Mouse (Mus musculus) retina, adult 2 months (tissue): ENCODE data around the gene Fbll1.
A peak's percentile ranks its signal among the peaks of the same experiment; 100 is the strongest.

Source experiments
- DNase-seq: peaks from one replicate; pipeline ENCODE4 v3.0.0-alpha.2; 2012; ENCODE audit warnings: low read depth, low spot score

The Fbll1 gene

DNA sequence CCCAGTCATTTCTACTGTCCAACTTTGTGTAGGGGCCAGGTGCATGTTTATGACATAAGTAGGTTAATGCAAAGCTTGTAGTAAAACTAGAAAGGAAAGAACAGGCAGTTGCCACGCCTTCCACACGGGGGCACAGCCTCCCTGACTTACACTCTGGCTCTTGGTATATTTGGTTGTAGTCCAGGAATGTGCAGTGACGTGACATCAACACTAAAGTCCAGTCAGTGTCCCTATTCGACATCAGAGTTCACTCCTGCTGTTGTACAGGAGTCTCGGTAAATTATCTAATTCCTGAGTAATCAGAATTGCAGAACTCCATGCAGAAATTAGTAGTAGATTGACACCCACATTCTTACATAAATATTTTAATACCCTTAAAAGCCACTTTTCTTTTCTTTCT, 15.6 kb downstream of the Fbll1 start:
- no peak for DNase-seq

GRCm38 (mm10) chr11:35782444-35782843, 16.2 kb downstream of the Fbll1 start:
- DNase-seq, result no peak

DNA sequence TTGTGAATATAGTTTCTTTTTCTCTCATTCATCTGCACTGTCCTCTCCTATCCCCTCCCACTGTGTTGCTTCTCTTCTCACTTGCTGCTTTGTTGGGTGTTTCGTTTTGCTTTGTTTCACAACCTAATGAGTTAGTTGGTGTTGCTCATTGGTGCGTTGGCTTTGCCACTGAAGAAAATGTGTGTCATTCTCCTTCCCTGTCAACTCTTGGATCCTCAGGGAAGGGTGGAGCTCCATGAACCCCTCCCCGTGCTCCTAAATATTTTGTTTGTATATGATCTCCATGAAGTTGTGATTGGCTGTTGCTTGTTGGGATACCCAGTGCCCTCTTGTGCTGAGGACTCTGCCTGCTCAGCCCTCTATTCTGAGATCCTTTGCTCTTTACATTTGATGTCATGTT, 18.3 kb downstream of the Fbll1 start:
- DNase-seq, result no peak

- no peak for DNase-seq
Measured at GRCm38 (mm10) chr11:35776452-35776851, 22.2 kb downstream of the Fbll1 start.

GRCm38 (mm10) chr11:35775606-35776005, 23.1 kb downstream of the Fbll1 start:
- DNase-seq, result no peak

GRCm38 (mm10) chr11:35770741-35771504, 27.8 kb downstream of the Fbll1 start:
- no peak for DNase-seq

- no peak for DNase-seq
Measured at GRCm38 (mm10) chr11:35769746-35770437, 28.8 kb downstream of the Fbll1 start.

DNA sequence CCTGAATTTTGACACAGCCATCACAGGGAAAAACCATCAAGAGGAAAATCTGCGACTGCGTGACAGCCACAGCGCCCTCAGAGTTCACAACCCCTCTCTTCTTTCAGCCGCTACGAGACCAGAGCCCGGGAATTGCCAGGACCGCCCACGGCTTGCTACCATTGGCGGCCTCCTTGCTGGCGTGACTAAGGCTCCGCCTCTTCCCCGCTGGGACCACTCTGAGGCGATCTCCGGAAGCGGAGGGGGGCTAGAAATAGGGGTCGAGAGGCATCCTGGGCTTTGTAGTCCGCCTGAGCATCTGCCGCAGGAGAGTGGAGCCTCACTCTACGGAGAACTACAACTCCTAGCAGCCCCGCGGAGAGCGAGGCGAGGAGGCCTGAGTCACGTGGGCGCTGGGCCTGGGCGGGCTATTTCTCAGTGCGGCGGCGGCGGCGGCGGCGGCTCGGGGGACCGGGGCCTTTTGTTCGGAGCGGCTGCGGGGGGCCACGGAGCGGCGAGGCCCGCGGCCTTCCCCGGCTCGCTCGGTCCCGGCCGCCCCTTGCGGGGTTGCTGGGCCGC, 29.4 kb downstream of the Fbll1 start, which contains the start of gene Pank3:
Gene Pank3 (plus strand): TSS at position 297 of the 558 bp plus-strand sequence.
- peak; percentile 94 for DNase-seq

DNA sequence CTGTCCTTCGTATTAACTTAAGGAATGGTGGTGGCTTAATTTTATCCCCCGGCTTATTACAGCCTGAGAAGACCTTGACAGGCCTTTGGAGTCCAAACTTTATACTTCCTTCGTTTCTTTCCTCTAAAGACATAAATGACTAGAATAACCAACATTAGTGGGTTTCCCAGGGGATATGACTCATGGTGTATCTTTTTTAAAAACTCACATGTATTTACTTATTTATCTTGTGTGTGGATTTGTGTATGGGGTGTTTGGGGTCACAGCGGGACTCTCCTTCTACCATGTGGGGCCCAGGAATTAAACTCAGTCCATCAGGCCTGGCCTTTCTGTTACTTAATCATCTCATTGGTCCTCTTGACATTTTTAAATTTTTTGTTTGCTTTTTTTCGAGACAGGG, 31.8 kb downstream of the Fbll1 start:
- DNase-seq, result no peak

GRCm38 (mm10) chr11:35760627-35761003, 38.1 kb downstream of the Fbll1 start:
- DNase-seq, result no peak

GRCm38 (mm10) chr11:35760001-35760626, 38.6 kb downstream of the Fbll1 start:
- DNase-seq, result no peak

DNA sequence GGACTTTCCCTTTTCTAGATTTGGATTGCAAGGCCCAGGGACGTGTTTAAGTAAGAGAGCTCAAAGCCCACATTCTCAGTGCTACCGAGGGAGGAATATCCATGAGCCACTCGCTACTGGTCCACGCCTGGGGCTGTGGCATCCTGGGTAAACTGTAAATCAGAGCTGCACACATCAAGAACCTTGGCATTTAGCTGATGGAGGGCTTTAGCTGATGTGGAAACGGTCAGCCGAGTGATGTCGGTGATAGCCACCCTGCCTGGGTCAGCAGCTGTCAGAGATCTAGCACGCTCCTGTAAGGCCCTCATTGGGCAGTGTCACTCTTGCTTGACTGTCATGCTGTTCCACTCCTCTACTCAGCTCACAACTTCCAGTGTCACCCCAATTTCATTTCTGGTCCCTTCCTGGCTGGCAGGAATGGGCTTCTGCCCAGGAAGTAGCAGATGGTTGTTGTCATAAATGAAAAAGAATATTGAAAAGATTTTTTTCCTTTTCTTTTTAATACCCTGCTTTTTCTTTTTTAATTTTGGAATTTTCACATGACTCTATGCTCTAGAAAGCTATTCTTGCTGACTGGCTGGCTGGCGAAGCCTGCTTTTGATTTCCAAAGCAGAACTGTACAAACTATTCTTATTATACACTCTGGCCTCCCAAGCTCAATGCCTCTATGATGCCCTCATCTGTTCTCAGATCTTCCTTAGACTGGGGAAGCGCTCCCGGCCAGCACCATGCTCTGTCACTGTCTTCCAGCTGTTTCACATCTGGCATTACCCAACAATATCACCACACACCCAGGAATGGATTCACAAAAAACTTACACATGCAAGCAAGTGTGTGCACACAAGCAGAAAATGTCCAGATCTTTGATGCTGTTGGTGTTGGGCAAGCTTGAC, 42.0 kb downstream of the Fbll1 start:
- no peak for DNase-seq

DNA sequence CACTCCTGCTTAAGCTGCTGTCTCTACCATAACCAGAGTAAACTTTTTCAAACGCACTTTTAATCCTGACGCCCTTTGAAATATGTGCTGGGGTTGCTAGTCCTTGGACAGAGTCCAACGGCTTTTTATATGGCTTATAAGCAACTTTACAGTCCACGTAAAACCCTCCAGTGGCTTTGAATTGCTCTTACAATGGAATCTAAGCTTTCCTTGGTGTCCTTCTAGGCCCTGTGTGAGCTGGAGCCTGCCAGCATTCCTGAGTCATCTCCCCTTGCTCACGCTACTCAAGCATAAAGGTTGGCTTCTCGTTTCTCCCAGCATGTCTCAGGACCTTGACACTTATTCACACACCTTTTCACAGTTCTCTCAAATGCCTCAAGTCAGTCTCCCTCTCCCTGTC, 43.1 kb downstream of the Fbll1 start:
- no peak for DNase-seq

GRCm38 (mm10) chr11:35754906-35755418, 43.7 kb downstream of the Fbll1 start:
- DNase-seq, result no peak

GRCm38 (mm10) chr11:35750578-35750977, 48.1 kb downstream of the Fbll1 start:
- DNase-seq, result no peak
